Mouse (Mus musculus): Measurements from ENCODE around the gene Tbc1d21.

Gene Tbc1d21

DNA sequence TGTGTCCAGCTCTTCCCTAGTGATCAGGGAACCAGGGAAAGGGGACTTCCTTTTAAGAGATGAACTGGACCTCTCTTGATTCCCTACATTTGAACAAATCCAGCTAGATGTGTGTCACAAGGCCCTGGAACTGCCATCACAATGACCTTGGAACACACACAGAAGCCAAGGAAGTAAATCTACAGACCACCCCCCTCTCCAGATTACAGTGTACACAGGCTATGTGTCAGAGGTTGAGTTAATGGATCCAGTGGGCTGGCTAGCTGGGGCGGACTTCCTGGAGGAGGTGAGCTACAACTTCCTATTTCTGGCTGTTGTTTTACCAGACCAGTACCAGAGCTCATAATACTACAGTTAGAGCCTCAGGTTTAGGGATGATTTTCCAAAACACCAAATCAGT lies at the start of gene Tbc1d21:
TSS of gene Tbc1d21 (minus strand) at position 101 of the 400 bp plus-strand sequence.
- DNase-seq (ENCODE audit: low read depth, low spot score), result no peak

DNA sequence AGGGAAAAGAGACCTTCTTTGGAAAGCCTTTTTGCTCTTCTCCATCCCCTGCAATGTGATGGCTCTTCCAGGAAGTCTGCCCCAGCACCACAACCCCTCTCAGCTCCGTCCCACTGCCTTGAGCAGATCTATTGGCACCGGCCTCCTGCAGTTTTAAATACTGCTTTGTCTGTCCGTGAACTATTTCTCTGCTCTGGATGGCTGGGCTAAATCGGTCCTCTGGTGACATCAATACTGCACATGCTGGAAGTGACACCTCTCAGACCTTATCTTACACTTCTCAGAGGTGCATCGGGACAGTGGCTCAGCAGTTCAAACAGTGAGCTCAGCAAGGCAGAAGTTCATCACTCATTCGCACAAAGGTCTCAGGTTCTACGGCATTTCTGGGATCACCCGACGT lies 41.3 kb upstream of the Tbc1d21 start:
- DNase-seq (ENCODE audit: low read depth, low spot score), result no peak

DNA sequence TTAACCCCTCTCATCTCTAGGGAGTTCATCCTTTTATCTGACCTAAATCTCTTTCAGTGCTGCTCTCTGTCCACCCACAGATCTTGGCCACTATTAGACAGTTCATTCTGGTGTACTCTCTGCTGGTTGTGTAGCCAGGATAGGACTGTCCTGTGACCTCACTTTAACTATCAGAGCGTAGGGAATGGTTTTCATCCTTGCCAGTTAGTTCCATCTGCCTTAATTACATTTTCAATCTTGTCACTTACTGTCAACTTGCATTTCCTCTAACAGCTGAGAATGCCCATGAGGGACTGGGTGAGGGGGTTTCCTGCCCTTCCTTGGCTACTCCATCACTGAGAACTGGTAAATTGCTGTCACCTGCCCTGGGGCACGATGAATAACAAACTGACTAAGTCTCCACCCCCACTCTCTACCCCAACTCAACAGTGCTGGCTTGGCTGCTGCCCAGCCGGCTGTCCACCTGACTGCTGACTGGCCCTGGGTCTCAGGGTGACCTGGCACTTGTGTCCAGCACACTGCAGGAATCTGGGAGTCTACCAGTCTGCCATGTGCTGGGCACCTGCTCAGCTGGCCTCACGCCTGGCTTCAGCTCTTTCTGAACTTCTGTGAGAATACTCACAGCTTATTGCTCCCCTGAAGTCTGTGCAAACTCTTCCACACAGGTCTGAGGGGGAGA lies 39.9 kb upstream of the Tbc1d21 start:
- DNase-seq (ENCODE audit: low read depth, low spot score), result no peak

DNA sequence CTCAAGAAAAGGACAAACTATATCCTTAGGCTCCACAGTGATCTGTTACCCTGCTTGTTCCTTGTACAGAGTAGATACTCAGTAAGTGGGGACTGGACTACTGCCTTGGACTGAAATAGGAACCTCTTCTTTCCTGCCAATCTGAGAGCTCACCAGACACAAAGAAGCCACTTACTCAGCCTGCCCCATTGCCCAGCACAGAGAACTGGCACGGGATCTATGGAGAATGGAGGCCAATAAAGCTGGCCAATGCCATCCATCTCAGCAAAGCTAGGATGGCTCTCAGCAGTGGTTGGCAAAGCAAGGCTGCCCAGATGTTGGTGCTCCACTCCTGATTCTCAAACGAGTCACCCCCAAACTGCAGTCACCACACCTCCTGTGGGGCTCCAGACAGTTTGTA lies 39.0 kb upstream of the Tbc1d21 start:
- DNase-seq (ENCODE audit: low read depth, low spot score), result peak; percentile 18

DNA sequence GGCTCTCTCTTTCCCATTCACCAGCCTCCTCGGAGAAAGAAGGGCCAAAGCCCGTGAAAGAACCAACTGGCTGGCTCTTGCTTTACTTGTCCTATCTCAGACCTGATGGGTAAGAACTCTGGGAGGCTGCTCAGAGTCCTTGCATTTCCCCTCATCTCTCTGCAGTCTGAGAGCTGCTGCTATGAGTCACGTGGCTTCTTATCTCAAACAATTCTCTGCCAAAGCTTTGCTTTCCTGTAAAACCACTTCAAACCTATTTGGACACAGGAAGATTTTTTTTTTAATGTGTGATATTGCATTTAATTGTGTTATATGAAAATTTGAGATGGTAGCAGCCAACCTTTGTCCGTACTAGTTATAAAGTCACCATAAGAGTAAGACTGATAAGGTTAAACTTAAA lies 34.2 kb upstream of the Tbc1d21 start:
- no peak for DNase-seq (ENCODE audit: low read depth, low spot score)

DNA sequence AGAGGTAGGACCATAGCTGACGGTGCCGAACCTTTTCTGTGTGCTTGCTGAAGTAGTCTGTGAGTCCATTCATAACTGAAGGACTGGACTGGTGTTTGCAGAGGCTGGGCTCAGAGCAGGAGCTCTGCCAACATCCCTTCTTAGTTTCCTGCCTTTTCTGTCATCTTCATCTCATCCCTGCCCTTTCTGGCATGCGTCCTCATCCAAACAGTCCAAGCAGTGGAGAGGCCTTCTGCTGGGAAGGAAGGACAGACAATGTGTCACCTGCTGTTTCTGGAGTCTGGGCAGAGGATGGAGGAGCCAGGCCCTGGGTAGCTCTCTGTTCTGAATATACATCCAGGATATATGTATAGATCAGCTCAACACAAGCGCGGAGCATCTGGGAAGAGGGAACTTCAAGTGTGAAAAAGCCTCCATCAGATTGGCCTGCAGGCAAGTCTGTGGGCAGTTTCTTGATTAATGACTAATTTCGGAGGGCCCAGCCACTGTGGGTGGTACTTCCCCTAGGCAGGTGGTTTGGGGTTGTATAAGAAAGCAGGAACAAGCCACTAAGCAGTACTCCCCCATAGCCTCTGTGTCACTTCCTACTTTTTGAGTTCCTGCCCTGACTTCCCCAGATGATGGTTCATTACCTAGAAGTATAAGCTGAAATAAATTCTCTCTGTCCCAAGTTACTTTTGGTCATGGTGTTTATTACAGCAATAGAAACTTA lies 31.3 kb upstream of the Tbc1d21 start:
- DNase-seq (ENCODE audit: low read depth, low spot score), result no peak

DNA sequence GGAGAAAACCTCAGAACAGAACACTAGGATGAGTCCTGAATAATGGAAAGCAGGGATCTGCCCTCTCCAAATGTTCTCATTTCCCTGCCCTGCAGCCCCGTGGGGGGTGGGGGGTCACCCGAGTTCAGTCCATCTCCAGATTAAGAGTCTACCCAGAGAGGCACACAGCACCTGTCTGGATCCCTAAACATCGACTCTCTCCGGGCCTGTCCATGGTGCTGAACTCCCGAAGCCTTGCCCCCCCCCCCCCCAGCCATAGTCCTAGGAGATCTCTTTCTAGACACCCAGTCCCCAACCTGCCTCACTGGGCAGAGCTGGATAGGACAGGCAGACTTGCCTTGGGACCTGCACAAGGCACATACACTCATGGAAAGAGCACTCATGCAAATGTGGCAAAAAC lies 29.4 kb upstream of the Tbc1d21 start:
- DNase-seq (ENCODE audit: low read depth, low spot score), result no peak

DNA sequence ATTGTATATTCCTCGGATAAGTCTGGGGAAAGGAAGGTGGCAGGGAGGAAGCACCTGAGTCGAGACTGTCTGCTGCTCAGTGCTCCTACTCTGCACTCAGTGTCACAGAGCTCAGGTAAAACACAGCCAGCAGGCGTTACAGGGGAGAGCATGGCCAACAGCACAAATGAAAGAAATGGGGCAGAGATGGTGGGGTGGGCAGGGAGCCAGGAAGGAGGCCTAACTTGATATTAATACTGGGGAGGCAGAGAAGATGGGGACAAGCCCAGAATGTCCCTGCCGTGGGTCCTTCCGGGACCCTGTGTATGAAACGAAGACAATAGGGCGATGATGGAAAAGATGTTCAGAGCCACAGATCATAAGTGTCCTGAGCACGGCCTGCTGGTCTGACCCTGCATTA lies 24.4 kb upstream of the Tbc1d21 start:
- DNase-seq (ENCODE audit: low read depth, low spot score), result no peak

DNA sequence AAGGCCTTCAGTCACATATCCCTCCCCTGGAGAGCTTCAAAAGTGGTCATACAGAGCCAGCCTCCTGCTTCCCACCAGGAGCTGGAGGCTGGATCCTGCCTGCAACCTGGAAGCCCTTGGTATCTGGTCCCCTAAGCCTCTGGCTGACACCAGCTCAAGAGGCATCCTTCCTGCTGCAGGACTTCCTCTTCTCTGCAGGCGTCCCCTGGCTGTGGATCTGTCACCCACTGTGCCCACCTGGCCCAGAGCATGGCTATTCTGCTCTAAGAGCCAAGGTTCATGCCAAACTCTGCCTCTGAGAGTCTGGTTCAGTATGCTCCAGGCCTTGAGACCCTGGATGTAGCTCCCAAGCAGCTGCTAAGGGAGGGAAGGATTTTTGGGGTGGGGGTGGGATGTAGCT lies 23.6 kb upstream of the Tbc1d21 start:
- no peak for DNase-seq (ENCODE audit: low read depth, low spot score)

DNA sequence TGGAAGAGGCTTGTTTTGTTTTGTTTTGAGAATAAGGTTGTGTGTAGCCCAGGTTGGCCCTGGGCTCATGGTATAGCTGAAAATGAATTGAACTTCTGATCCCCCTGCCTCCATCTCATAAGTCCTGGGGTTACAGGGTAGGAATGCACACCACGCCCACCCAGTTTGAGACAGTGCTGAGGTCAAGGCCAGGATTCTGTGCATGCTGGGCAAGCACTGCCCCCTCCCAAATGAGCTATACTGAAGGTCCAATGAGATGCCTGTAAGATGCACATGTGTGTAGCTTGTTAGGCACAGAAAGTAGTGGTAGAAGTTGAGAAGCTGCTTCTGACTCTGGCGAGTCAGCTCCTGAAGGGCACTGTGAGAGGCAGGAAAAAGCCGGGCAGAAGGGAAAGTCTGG lies 18.1 kb upstream of the Tbc1d21 start:
- no peak for DNase-seq (ENCODE audit: low read depth, low spot score)

DNA sequence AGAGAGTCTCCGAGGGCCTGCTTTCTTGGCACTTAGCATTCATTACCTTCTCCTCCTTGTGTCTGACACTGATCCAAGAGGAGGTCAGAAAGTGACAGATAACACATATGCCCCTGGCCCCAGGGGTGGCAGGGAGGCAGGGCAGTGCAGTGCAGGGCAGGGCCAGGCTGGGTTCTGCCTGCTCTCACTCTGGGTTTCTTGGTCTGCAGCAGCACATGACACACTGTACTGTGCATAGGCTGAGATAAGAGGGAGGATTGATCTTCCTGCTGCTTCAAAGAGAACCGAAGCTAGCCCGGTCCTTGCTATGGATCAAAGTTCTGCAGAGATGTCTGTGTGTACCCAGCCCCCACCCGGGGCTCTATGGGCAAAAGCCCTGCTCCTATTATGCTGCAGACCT lies 8.6 kb upstream of the Tbc1d21 start:
- DNase-seq (ENCODE audit: low read depth, low spot score), result no peak

DNA sequence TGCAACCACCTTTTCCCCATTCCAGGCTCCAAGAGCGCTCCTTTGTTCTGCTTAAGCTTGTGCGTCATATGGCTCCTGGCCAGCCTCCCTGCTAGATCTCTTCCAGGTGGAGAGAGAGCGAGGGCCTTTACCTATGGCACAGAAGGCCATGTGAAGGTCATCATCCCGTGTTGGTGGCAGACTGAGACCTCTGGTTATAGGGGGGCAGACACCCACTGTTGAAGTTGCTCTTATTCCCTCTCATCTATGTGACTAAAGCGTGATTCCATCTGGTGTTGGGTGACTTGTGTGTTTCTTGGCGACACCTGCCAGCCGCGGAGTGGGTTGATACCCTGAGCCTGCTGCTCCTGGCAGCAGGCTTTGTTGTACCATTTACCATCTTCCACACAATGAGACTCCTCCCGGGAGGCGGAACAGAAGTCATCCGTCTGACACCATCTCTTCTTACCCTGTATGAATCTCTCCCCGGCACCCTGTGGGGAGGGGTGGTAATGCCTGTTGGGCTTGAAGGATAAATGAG lies 3.7 kb upstream of the Tbc1d21 start:
- DNase-seq (ENCODE audit: low read depth, low spot score), result peak; percentile 74

DNA sequence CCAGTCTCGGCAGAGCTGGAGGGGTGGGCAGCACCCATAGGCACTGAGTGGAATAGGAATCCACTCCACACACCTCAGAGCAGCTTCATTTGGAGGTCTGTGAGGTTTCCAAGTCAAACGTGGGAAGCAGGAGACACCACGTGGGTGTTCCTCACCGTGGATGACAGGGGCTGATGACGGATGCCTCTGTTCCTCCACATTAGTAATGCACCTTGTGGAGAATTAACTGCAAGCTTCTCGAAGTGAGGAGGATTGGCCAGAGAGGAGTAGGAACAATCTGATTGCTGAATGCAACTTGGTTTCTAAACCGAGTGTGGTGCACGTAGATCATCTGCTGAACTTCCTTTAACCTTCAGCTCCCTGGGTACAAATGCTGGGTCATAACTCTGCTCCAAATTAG lies 1.7 kb upstream of the Tbc1d21 start:
- peak; percentile 24 for DNase-seq (ENCODE audit: low read depth, low spot score)

DNA sequence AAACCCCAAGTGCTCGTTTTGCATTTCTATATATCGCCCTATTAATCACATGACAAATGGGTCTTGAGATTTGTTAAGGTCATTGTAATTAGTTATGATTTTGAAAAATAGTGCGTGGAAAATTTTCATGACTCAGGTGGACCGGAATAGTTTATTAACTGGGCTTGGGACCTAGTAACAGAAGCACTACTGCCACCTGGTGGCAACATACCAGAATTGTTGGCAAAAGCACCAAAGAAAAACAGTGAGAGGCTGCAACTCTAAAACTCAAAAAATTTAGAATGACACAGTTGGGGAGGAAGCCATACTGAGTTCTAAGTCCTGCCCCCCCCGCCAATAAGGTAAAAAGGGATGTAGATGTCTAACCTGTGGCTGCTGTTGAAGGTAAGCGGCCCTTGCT lies 611 bp downstream of the Tbc1d21 start:
- DNase-seq (ENCODE audit: low read depth, low spot score), result no peak

DNA sequence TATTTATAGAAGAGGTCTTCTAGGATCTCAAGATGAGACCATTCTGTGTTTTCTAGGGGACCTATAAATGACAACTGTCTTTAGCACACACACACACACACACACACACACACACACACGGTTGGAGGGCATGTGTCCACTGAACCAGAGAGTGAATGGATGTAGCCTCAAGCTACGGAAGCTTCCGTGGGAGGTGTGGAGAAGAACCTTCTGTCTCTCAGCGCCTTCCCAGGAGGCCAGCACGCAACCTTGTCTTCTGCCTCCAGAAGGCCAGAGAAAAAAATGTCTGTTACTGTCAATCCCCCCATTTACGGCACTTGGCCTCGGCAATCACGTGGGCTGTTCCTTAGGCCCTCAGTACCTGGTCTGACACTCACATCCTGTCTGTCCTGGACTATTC lies 5.9 kb downstream of the Tbc1d21 start:
- DNase-seq (ENCODE audit: low read depth, low spot score), result no peak

DNA sequence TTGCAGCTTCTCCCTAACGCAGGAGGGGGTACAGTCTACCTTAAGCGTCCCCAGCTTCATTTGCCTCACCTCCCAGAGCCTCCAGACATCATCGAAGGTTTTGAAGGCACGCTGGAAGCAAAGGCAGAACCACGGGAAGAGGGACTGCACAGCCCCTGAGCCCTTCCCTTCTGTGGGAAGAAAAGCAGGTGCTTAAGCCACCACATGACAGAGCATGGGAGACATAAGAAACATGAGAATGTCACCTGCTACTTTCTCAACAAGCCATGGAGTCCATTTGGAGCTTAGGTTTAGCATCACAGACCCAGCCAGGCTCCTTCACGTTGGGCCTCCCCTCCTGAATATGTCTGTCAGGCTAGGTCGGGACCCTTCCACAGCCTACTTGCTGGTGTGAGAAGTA lies 8.3 kb downstream of the Tbc1d21 start:
- DNase-seq (ENCODE audit: low read depth, low spot score), result no peak

DNA sequence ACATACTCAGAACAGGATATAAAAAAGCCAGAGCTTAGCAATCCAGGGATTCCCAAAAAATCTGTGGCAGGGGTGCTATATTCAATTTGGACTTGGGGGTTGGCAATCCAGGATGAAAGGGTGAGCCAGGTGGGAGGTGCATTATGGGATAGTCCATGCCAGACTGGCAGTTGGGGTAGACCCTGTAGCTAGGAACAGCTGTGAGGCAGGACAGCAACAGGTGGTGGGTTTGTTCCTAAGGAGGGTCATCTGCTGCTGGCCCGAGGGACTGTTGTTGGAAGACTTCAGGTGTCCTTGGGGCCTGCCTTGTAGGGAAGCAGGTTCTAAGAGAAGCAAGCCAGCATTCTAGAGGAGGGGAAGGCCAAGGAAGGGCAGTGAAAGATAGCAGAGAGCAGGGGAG lies 8.9 kb downstream of the Tbc1d21 start:
- no peak for DNase-seq (ENCODE audit: low read depth, low spot score)

DNA sequence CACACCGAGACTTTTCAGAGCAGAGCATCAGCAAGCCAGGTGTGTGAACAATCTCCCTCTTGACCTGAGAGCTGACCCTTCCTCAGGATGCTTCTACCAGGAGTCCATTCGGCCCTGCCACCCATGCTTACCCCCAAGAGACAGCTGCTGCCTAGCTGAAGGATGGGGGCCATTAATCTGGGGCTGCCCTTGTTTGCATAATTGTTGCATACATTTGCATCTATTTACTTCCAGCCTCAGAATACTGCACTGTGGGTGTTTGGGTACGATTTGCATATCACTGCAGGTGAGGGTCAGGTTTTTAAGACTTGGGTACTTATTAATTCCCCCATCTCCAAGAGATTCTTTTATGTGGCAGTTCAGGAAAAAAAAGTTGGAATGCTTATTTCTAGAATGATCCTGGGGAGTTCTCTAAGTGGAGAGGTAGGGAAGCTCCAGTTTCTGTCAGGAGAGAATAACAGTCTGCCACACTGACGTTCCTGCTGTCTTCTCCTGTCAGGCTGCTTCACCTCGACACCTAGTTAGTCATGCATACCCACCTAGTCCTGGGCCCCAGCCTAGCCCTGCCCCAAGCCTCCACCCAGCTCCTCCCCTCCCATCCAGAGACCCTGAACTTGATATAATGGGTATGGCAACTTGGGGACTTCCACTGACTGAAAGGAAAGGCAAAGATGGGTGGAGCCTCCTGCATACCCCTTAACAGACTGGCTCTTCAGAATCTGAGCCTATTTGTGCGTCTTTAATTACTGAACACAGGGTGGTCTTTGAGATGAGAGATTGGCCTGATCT lies 14.8 kb downstream of the Tbc1d21 start:
- DNase-seq (ENCODE audit: low read depth, low spot score), result no peak

DNA sequence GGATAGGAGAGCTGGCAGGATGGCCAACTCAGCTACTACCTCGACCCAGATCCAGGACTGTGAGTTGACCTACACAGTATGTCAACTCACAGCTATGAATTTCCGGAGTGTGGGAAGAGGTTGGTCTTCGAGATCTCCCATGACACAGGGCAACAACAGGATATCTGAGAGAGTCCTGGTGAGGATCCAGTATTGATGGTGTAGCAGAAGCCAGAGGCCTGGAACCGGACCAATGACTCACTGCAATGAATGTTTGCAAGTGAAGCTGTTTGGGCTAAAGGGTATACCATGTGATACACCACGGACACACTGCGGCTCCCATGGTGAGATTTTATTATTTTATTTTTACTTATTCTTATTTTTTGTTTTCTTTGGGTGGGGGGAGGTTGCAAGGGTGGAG lies 15.6 kb downstream of the Tbc1d21 start:
- no peak for DNase-seq (ENCODE audit: low read depth, low spot score)

DNA sequence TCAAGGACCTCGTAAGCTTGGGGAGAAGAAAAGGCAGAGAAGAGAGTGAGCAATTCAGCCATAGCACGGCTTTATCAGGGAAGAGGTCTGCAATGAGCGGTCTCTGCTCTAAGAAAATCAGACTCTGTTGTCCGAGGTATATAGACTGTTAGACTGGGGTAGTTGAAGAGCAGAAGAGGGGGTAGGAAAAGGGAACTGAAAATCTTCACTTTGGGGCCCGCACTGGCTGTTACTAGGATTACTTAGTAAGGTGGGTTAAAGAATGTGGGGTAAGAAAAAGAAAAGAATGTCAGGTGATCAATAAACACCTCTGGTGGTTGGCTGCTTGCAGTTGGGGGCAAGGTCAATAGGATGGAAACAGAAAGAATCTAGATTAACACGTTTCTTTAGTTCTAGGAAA lies 17.0 kb downstream of the Tbc1d21 start:
- DNase-seq (ENCODE audit: low read depth, low spot score), result no peak

DNA sequence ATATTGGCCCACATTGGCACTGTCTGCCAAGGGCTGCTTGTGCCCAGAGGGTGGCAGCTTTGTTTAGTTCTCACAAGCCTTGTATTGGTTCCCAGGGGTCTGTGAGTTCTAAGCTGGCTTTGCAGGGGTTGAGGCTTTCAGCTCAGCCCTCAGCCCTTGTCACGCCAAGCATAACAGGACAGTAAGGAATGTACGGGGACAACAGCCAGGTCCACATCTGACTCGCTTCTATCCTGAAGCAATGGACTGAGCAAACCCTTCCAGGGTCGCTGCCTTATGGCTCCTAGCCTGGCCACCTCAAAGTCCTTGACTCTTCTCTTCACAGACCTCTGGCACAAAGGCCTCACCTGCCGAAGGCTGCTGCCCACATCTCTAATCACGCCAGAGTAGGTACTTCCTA lies 22.5 kb downstream of the Tbc1d21 start:
- no peak for DNase-seq (ENCODE audit: low read depth, low spot score)

DNA sequence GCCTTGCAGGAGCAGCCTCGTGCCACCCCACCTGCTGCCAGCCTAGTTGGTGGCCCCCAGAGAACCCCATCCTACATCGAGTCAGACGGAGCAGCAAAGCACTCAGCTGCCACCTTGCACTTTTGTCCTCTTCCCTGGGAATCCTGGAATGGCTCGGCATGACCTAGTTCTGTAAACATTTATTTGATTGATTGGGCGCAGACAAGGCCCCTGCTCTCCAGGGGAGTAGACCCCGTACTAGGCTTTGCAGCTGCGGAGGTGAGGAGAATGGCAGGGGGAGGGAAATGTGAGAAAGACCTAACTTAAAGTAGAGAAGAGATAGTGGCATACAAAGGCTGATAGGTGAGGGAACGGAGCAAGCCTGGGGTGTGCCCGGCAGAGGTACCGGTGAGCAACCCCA lies 23.8 kb downstream of the Tbc1d21 start:
- no peak for DNase-seq (ENCODE audit: low read depth, low spot score)

DNA sequence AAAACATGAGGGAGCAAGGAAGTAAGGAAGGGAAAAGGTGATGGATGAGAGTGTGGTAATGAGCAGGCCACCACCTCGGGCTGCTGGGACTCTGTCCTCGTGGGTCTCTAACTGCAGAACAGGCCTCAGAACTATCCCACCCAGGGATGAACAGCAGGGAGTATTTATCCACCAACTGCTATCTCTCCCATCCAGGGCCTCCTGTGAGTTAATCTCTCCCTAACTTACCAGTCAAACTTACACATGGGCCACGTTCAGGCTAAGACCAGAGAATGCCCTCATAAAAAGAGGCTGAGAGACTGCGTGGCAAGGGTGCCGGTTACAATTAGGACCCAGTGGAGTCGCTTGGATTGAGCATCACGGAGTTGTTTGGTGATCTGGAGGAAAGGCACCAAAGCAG lies 24.3 kb downstream of the Tbc1d21 start:
- DNase-seq (ENCODE audit: low read depth, low spot score), result no peak
